Mouse (Mus musculus) G1E (cell line): ENCODE measurements around the gene Nos1.

Experiments
- CTCF ChIP-seq: IDR thresholded peaks from 2 replicates; pipeline ENCODE4 v1.5.1; 2012; ENCODE audit warnings: low read depth, low read length, inconsistent platforms, mixed read lengths
- GATA1 ChIP-seq: IDR thresholded peaks from 2 replicates; pipeline ENCODE4 v1.6.1; 2012; ENCODE audit warnings: borderline replicate concordance, low read length, inconsistent platforms, mixed read lengths
- TAL1 ChIP-seq: conservative IDR thresholded peaks from 2 replicates; pipeline ENCODE4 v1.6.1; 2012; ENCODE audit warnings: low read depth, low read length, inconsistent platforms, mixed read lengths

DNA sequence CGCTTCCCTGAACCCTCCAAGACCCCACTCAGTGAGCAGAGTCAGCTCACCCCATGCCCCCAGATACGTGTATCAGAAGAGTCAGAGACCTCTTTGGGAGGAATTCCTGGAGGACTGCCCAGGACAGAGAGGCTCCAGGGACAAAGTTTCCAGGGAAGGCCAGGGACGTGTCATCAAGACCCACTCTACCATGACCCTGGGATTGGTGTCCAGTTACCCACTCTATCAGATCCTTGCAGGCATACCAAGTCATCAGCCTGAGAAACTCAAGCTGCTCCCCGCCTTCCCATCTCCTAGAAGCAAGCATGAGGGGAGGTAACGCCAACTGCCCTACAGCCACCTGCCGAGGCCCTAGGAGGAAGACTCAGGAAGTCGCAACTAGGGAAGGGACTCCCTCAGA, 39.6 kb downstream of the Nos1 start:
- TF ChIP-seq TAL1 (no peak), CTCF (no peak), GATA1 (no peak)
